Mouse (Mus musculus): Measurements from ENCODE around the gene Sez6l. TPM values are rescaled to one million over a fixed set of nuclear protein-coding genes. Genes with fewer than 3 reads are reported as not detected.

Gene Sez6l
- polyA plus RNA-seq, 1 experiment from 2014 or later, result 41.9 TPM

- 86% methylated on average over 8 of the region's 8 CpGs for WGBS
- Histone ChIP-seq H3K27ac (ENCODE audit: low read length) (no peak overlapping the region), H3K9me3 (ENCODE audit: control insufficient read depth, low read length) (no peaks in the 10 kb centered on the region), H3K4me2 (ENCODE audit: low read length) (no peak overlapping the region), H3K27me3 (replicated peaks; ENCODE audit: control insufficient read depth, insufficient read depth, low read length) (no peaks in the 10 kb centered on the region), H3K9ac (replicated peaks; ENCODE audit: low read depth, low read length) (no peak overlapping the region), H3K4me3 (replicated peaks; ENCODE audit: low read length) (no peak overlapping the region), H3K36me3 (ENCODE audit: control insufficient read depth, insufficient read depth) (no peaks in the 10 kb centered on the region), H3K4me1 (replicated peaks; ENCODE audit: control insufficient read depth, insufficient read depth, low read length) (peaks cover 30% of the 10 kb centered on the region)
- ATAC-seq, result no peak
Observed at GRCm38 (mm10) chr5:112483030-112483429, 94.0 kb downstream of the Sez6l start.

DNA sequence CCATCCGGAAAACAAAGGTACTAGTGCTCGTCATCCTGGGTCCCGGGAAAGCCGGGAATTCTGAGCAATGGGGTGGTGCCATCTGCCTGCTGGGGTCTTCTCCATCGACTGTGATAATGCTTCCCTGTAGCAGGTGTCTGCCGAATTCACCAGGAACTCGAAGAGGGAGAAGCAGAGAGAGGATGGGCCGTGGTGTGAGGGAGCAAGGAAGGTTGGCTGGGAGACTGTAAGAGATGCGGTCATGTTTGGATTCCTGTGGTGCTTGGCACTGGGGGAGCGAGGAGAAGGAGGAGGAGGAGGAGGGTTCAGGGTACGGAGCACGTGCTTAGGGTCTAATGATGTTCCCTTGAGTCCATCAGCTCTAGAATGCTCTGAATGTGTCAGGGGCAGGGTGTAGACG is 94.4 kb downstream of the Sez6l start:
- WGBS, result 20% methylated on average over 13 of the region's 13 CpGs
- H3K9ac ChIP-seq (replicated peaks; ENCODE audit: low read depth, low read length), result peak overlapping the region; percentile 23; the same call in 1 of the 2 replicates
- peaks cover 32% of the 10 kb centered on the region for H3K4me1 ChIP-seq (replicated peaks; ENCODE audit: control insufficient read depth, insufficient read depth, low read length)

GRCm38 (mm10) chr5:112481946-112482410 is 95.0 kb downstream of the Sez6l start:
- H3K27ac ChIP-seq (ENCODE audit: low read length), result peak overlapping the region; percentile 55
- no peaks in the 10 kb centered on the region for H3K9me3 ChIP-seq (ENCODE audit: control insufficient read depth, low read length)
- peak; percentile 84 for ATAC-seq
- 5% methylated on average over 19 of the region's 19 CpGs for WGBS
- no peaks in the 10 kb centered on the region for H3K27me3 ChIP-seq (replicated peaks; ENCODE audit: control insufficient read depth, insufficient read depth, low read length)
- H3K36me3 ChIP-seq (ENCODE audit: control insufficient read depth, insufficient read depth), result no peaks in the 10 kb centered on the region
- no peak overlapping the region for H3K4me3 ChIP-seq (replicated peaks; ENCODE audit: low read length)
- H3K9ac ChIP-seq (replicated peaks; ENCODE audit: low read depth, low read length), result peak overlapping the region; percentile 23; the same call in 1 of the 2 replicates
- peak overlapping the region; percentile 35 for H3K4me2 ChIP-seq (ENCODE audit: low read length)
- peaks cover 32% of the 10 kb centered on the region for H3K4me1 ChIP-seq (replicated peaks; ENCODE audit: control insufficient read depth, insufficient read depth, low read length)

More for the DNA sequence above, 94.4 kb downstream of the Sez6l start:
- ATAC-seq, result no peak
- Histone ChIP-seq H3K27ac (ENCODE audit: low read length) (peak overlapping the region; percentile 55), H3K36me3 (ENCODE audit: control insufficient read depth, insufficient read depth) (no peaks in the 10 kb centered on the region), H3K4me3 (replicated peaks; ENCODE audit: low read length) (no peak overlapping the region), H3K9me3 (ENCODE audit: control insufficient read depth, low read length) (no peaks in the 10 kb centered on the region), H3K27me3 (replicated peaks; ENCODE audit: control insufficient read depth, insufficient read depth, low read length) (no peaks in the 10 kb centered on the region), H3K4me2 (ENCODE audit: low read length) (peak overlapping the region; percentile 35)

DNA sequence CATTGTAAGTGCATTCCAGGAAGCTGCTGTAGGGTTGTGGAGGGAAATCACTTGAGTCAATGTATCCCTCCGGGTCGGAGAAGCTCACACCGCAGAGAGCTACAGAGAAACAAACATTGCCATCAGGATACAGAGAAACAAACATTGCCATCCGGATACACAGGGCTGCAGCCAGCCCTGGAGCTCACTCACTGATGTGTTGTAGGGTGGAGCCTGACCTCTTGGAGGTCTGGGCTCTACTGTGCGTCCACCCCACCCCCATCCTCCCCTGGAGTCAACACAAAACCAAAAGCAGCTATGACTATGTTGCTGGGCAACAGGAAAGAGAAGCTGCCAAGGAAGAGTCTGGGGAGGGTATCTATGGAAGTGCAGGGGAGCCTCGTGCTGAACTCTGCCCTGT is 103.5 kb downstream of the Sez6l start:
- Histone ChIP-seq H3K4me2 (ENCODE audit: low read length) (no peak overlapping the region), H3K27me3 (replicated peaks; ENCODE audit: control insufficient read depth, insufficient read depth, low read length) (no peaks in the 10 kb centered on the region), H3K4me3 (replicated peaks; ENCODE audit: low read length) (no peak overlapping the region), H3K4me1 (replicated peaks; ENCODE audit: control insufficient read depth, insufficient read depth, low read length) (peaks cover 2% of the 10 kb centered on the region; the same call in 1 of the 2 replicates), H3K27ac (ENCODE audit: low read length) (no peak overlapping the region), H3K36me3 (ENCODE audit: control insufficient read depth, insufficient read depth) (peaks cover 8% of the 10 kb centered on the region; the same call in 1 of the 2 replicates), H3K9me3 (ENCODE audit: control insufficient read depth, low read length) (no peaks in the 10 kb centered on the region), H3K9ac (replicated peaks; ENCODE audit: low read depth, low read length) (no peak overlapping the region)
- ATAC-seq, result no peak
- WGBS, result 50% methylated on average over 6 of the region's 6 CpGs

- no peak overlapping the region for H3K4me2 ChIP-seq (ENCODE audit: low read length)
- no peak overlapping the region for H3K27ac ChIP-seq (ENCODE audit: low read length)
- 70% methylated on average over 6 of the region's 6 CpGs for WGBS
- H3K9ac ChIP-seq (replicated peaks; ENCODE audit: low read depth, low read length), result no peak overlapping the region
- H3K36me3 ChIP-seq (ENCODE audit: control insufficient read depth, insufficient read depth), result peaks cover 8% of the 10 kb centered on the region; the same call in 1 of the 2 replicates
- no peaks in the 10 kb centered on the region for H3K9me3 ChIP-seq (ENCODE audit: control insufficient read depth, low read length)
- H3K4me1 ChIP-seq (replicated peaks; ENCODE audit: control insufficient read depth, insufficient read depth, low read length), result 0 out of 2 replicates have a peak, but pooled peaks cover 2% of the 10 kb centered on the region
- H3K4me3 ChIP-seq (replicated peaks; ENCODE audit: low read length), result no peak overlapping the region
- no peak for ATAC-seq
- H3K27me3 ChIP-seq (replicated peaks; ENCODE audit: control insufficient read depth, insufficient read depth, low read length), result no peaks in the 10 kb centered on the region
Observed at GRCm38 (mm10) chr5:112470144-112470543, 106.8 kb downstream of the Sez6l start.

- no peak overlapping the region for H3K4me2 ChIP-seq (ENCODE audit: low read length)
- ATAC-seq, result no peak
- H3K27ac ChIP-seq (ENCODE audit: low read length), result no peak overlapping the region
- no peaks in the 10 kb centered on the region for H3K27me3 ChIP-seq (replicated peaks; ENCODE audit: control insufficient read depth, insufficient read depth, low read length)
- no peak overlapping the region for H3K9ac ChIP-seq (replicated peaks; ENCODE audit: low read depth, low read length)
- WGBS, result 84% methylated on average over 4 of the region's 4 CpGs
- no peak overlapping the region for H3K4me3 ChIP-seq (replicated peaks; ENCODE audit: low read length)
- H3K36me3 ChIP-seq (ENCODE audit: control insufficient read depth, insufficient read depth), result peaks cover 8% of the 10 kb centered on the region; the same call in 1 of the 2 replicates
- H3K9me3 ChIP-seq (ENCODE audit: control insufficient read depth, low read length), result no peaks in the 10 kb centered on the region
- 0 out of 2 replicates have a peak, but pooled peaks cover 2% of the 10 kb centered on the region for H3K4me1 ChIP-seq (replicated peaks; ENCODE audit: control insufficient read depth, insufficient read depth, low read length)
Observed at GRCm38 (mm10) chr5:112468986-112469581, 107.9 kb downstream of the Sez6l start.

DNA sequence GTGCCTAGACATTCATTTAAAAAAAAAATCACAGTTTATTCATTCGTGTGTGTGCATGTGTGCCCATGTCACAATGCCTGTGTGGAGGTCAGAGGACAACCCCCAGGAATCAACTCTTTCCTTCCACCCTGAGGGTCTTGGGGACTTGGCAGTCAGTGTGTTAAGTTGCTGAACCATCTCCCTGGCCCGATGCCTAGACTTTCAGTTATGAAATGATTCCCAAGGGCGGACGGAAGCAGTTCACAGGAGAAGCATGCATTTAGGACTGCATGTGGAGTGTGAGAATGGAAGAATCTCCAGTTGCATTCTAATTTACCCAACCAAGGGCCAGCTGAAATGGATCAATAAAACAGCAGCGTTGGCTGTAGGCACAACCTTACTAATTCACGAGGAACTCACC is 110.7 kb downstream of the Sez6l start:
- no peak overlapping the region for H3K4me2 ChIP-seq (ENCODE audit: low read length)
- H3K9me3 ChIP-seq (ENCODE audit: control insufficient read depth, low read length), result no peaks in the 10 kb centered on the region
- H3K27me3 ChIP-seq (replicated peaks; ENCODE audit: control insufficient read depth, insufficient read depth, low read length), result no peaks in the 10 kb centered on the region
- ATAC-seq, result no peak
- WGBS, result 47% methylated on average over 6 of the region's 6 CpGs
- H3K36me3 ChIP-seq (ENCODE audit: control insufficient read depth, insufficient read depth), result peaks cover 8% of the 10 kb centered on the region; the same call in 1 of the 2 replicates
- H3K4me1 ChIP-seq (replicated peaks; ENCODE audit: control insufficient read depth, insufficient read depth, low read length), result 0 out of 2 replicates have a peak, but pooled peaks cover 2% of the 10 kb centered on the region
- no peak overlapping the region for H3K27ac ChIP-seq (ENCODE audit: low read length)
- no peak overlapping the region for H3K4me3 ChIP-seq (replicated peaks; ENCODE audit: low read length)
- no peak overlapping the region for H3K9ac ChIP-seq (replicated peaks; ENCODE audit: low read depth, low read length)

GRCm38 (mm10) chr5:112459903-112460302 is 117.1 kb downstream of the Sez6l start:
- H3K4me3 ChIP-seq (replicated peaks; ENCODE audit: low read length), result no peak overlapping the region
- no peaks in the 10 kb centered on the region for H3K27me3 ChIP-seq (replicated peaks; ENCODE audit: control insufficient read depth, insufficient read depth, low read length)
- WGBS, result 54% methylated on average over 3 of the region's 3 CpGs
- H3K27ac ChIP-seq (ENCODE audit: low read length), result no peak overlapping the region
- H3K9ac ChIP-seq (replicated peaks; ENCODE audit: low read depth, low read length), result no peak overlapping the region
- H3K4me1 ChIP-seq (replicated peaks; ENCODE audit: control insufficient read depth, insufficient read depth, low read length), result 0 out of 2 replicates have a peak, but pooled peaks cover 2% of the 10 kb centered on the region
- H3K36me3 ChIP-seq (ENCODE audit: control insufficient read depth, insufficient read depth), result 0 out of 2 replicates have a peak, but pooled peaks cover 3% of the 10 kb centered on the region
- no peak for ATAC-seq
- no peak overlapping the region for H3K4me2 ChIP-seq (ENCODE audit: low read length)
- no peaks in the 10 kb centered on the region for H3K9me3 ChIP-seq (ENCODE audit: control insufficient read depth, low read length)

GRCm38 (mm10) chr5:112454966-112455555 is 121.9 kb downstream of the Sez6l start:
- ATAC-seq, result no peak
- Histone ChIP-seq H3K27ac (ENCODE audit: low read length) (no peak overlapping the region; the same call in 1 of the 2 replicates), H3K27me3 (replicated peaks; ENCODE audit: control insufficient read depth, insufficient read depth, low read length) (no peaks in the 10 kb centered on the region), H3K4me2 (ENCODE audit: low read length) (no peak overlapping the region), H3K4me3 (replicated peaks; ENCODE audit: low read length) (no peak overlapping the region), H3K36me3 (ENCODE audit: control insufficient read depth, insufficient read depth) (no peaks in the 10 kb centered on the region), H3K9me3 (ENCODE audit: control insufficient read depth, low read length) (no peaks in the 10 kb centered on the region), H3K9ac (replicated peaks; ENCODE audit: low read depth, low read length) (no peak overlapping the region), H3K4me1 (replicated peaks; ENCODE audit: control insufficient read depth, insufficient read depth, low read length) (peaks cover 12% of the 10 kb centered on the region; the same call in 1 of the 2 replicates)
- 69% methylated on average over 12 of the region's 12 CpGs for WGBS
